Mouse (Mus musculus): ENCODE data around the gene Otoa. TPM values are rescaled to one million over a fixed set of nuclear protein-coding genes. Genes with fewer than 3 reads are reported as not detected.

Otoa gene
- under 1 TPM; 0.58 to 0.74 TPM for total RNA-seq (2021)

GRCm38 (mm10) chr7:121081350-121081749, at the start of gene Otoa:
Gene Otoa, plus strand, starts transcription at chr7:121081650.
- DNase-seq: no peak
- intact Hi-C loops (cut with DNase I): loop anchor here (10.0 kb wide), 1 partner anchor 553 kb away; no protein-coding TSS in a partner anchor

- peak; percentile 97 for DNase-seq
- intact Hi-C loops (cut with DNase I): no loop called here
These were observed 47.4 kb upstream of the Otoa start, which contains the start of gene Mettl9 for GRCm38 (mm10) chr7:121033856-121034652. Gene Mettl9, plus strand, starts transcription at chr7:121034445.

GRCm38 (mm10) chr7:121034701-121035141, 46.7 kb upstream of the Otoa start:
- intact Hi-C loops (cut with DNase I): no loop called here
- no peak for DNase-seq

GRCm38 (mm10) chr7:121035161-121035721, 46.2 kb upstream of the Otoa start:
- intact Hi-C loops (cut with DNase I): no loop called here
- DNase-seq: peak; percentile 32

GRCm38 (mm10) chr7:121040595-121040994, 40.9 kb upstream of the Otoa start:
- DNase-seq: no peak

GRCm38 (mm10) chr7:121041989-121042388, 39.5 kb upstream of the Otoa start:
- no peak for DNase-seq
- intact Hi-C loops (cut with DNase I): no loop called here

More at GRCm38 (mm10) chr7:121040595-121040994, 40.9 kb upstream of the Otoa start:
- intact Hi-C loops (cut with DNase I): no loop called here

GRCm38 (mm10) chr7:121043004-121043403, 38.4 kb upstream of the Otoa start:
- no peak for DNase-seq
- intact Hi-C loops (cut with DNase I): no loop called here

- intact Hi-C loops (cut with DNase I): no loop called here
These were observed 37.9 kb upstream of the Otoa start for GRCm38 (mm10) chr7:121043510-121043909.

GRCm38 (mm10) chr7:121044251-121044650, 37.2 kb upstream of the Otoa start:
- no peak for DNase-seq
- intact Hi-C loops (cut with DNase I): no loop called here

More at GRCm38 (mm10) chr7:121043510-121043909, 37.9 kb upstream of the Otoa start:
- DNase-seq: no peak

- no peak for DNase-seq
- intact Hi-C loops (cut with DNase I): no loop called here
These were observed 35.6 kb upstream of the Otoa start for GRCm38 (mm10) chr7:121045671-121046453.

GRCm38 (mm10) chr7:121047624-121048023, 33.8 kb upstream of the Otoa start:
- DNase-seq: no peak
- intact Hi-C loops (cut with DNase I): no loop called here

- intact Hi-C loops (cut with DNase I): no loop called here
- DNase-seq: no peak
These were observed 28.4 kb upstream of the Otoa start for GRCm38 (mm10) chr7:121053071-121053470.

- no peak for DNase-seq
- intact Hi-C loops (cut with DNase I): loop anchor here (5.0 kb wide), 1 partner anchor 122 kb away; no protein-coding TSS in a partner anchor
These were observed 21.8 kb upstream of the Otoa start for GRCm38 (mm10) chr7:121059477-121060218.

- intact Hi-C loops (cut with DNase I): loop anchor here (5.0 kb wide), 1 partner anchor 127 kb away; no protein-coding TSS in a partner anchor
- no peak for DNase-seq
These were observed 17.1 kb upstream of the Otoa start for GRCm38 (mm10) chr7:121064309-121064708.

- no peak for DNase-seq
- intact Hi-C loops (cut with DNase I): no loop called here
These were observed 10.2 kb upstream of the Otoa start for GRCm38 (mm10) chr7:121071276-121071675.

- intact Hi-C loops (cut with DNase I): no loop called here
- no peak for DNase-seq
These were observed 8.9 kb upstream of the Otoa start for GRCm38 (mm10) chr7:121072506-121072905.

- DNase-seq: no peak
- intact Hi-C loops (cut with DNase I): no loop called here
These were observed 7.2 kb upstream of the Otoa start, which contains the start of gene Igsf6 for GRCm38 (mm10) chr7:121074281-121074680. Gene Igsf6, minus strand, starts transcription at chr7:121074572.

GRCm38 (mm10) chr7:121074801-121075400, 6.5 kb upstream of the Otoa start:
- intact Hi-C loops (cut with DNase I): loop anchor here (5.0 kb wide), 1 partner anchor 47 kb away; no protein-coding TSS in a partner anchor
- DNase-seq: no peak

- intact Hi-C loops (cut with DNase I): loop anchor here (5.0 kb wide), 1 partner anchor 47 kb away; no protein-coding TSS in a partner anchor
- DNase-seq: no peak
These were observed 6.0 kb upstream of the Otoa start for GRCm38 (mm10) chr7:121075416-121075815.

GRCm38 (mm10) chr7:121077311-121077710, 4.1 kb upstream of the Otoa start:
- intact Hi-C loops (cut with DNase I): loop anchor here (5.0 kb wide), 1 partner anchor 45 kb away; no protein-coding TSS in a partner anchor
- DNase-seq: no peak

All from left cerebral cortex, postnatal 4 days (tissue).